Mouse (Mus musculus) heart, postnatal 0 days (tissue): ENCODE measurements around the gene Fgfr2.

ENCODE experiments used
- CTCF ChIP-seq: IDR thresholded peaks from 2 replicates; pipeline ENCODE4 v1.5.1; 2016; ENCODE audit warnings: antibody characterized with exemption, control low read depth, low read depth
- EP300 ChIP-seq: IDR thresholded peaks from 2 replicates; pipeline ENCODE4 v1.6.1; 2016; ENCODE audit warnings: antibody characterized with exemption, low read depth

DNA sequence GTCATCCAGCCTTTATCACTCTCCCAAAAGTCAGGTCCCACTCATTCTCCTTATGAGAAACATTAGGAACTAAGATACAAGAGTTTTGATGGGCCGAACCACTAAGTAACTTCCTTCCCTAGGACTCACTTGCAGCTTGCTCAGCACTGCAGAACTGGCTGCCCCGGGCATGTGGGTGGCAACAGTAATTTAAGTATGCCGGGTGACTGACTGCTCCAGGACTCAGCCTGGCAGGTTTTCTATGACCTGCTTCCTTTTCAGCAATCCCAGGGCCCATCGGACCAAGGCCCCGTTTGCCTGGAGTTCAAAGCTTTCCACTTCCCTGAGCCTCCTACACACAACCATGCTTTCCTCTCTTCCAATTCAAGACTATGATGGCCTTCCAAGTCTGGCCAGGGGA is 566.6 kb downstream of the Fgfr2 start:
- TF ChIP-seq CTCF: no peak
- no peak for TF ChIP-seq EP300
